Comparison of ENCODE assay signal across 9 mouse cellular contexts in the genomic region with DNA sequence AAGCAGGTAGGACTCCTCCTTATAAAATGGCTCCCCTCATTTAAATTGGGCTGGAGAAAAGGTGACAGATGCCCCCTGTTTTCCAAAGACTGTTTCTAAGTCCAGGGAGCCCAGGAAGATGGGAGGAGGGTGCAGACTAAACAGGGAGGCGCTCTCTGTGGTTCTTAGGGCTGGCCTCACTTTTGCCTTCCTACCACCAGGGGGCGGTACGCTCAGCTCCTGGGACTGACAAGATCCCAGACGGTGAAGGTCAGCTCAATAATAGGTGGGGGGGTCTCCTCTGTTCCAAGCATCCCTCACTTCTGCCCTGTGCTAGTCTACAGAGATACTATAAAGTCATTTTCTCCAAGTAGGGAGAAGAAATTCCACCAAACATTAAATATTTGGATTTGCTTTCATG. TPM values are rescaled to one million over a fixed set of nuclear protein-coding genes. Genes with fewer than 3 reads are reported as not detected.
A peak's percentile ranks its signal among the peaks of the same experiment; 100 is the strongest.
DNase-seq lines count a peak whose midpoint lies in the region; ATAC-seq and TF ChIP-seq lines count a peak whose summit lies in the region.
"Had no signal": no experiment of that assay in that cellular context is flagged by ENCODE, and none has a peak within 500 bp of the region (broad histone marks: within the 10 kb centered on the region; RNA-seq: fewer than 3 reads in every experiment).

No protein-coding gene starts in this region.

- no peak overlapping the region for H3K9ac ChIP-seq in intestine, embryonic 14.5 days (ENCODE audit: low read length)
- no peak overlapping the region for H3K9ac ChIP-seq in intestine, embryonic 15.5 days
- no peak overlapping the region for H3K9ac ChIP-seq in CH12.LX (ENCODE audit: insufficient read depth, low read depth)
- no peak overlapping the region for H3K9ac ChIP-seq in forebrain, embryonic 11.5 days (ENCODE audit: low read length)
- H3K9ac ChIP-seq in midbrain, embryonic 13.5 days (replicated peaks) = no peak overlapping the region

- H3K4me1 ChIP-seq in intestine, embryonic 14.5 days (replicated peaks; ENCODE audit: control insufficient read depth, insufficient read depth, low read length) = no peaks in the 10 kb centered on the region
- H3K4me1 ChIP-seq in intestine, embryonic 15.5 days (replicated peaks) = no peaks in the 10 kb centered on the region
- peaks cover 36 to 49% of the 10 kb centered on the region in 2 experiments for H3K4me1 ChIP-seq in CH12.LX (ENCODE audit: control insufficient read depth in 1 of 2, insufficient read depth in 2 of 2)
- H3K4me1 ChIP-seq in bone marrow, adult 2 months (ENCODE audit: control insufficient read depth, insufficient read depth, low read length) = no peaks in the 10 kb centered on the region
- no peaks in the 10 kb centered on the region for H3K4me1 ChIP-seq in forebrain, embryonic 11.5 days (replicated peaks; ENCODE audit: control insufficient read depth, insufficient read depth, low read length)
- 0 out of 2 replicates have a peak, but pooled peaks cover under 1% of the 10 kb centered on the region for H3K4me1 ChIP-seq in midbrain, embryonic 13.5 days (replicated peaks)

- H3K36me3 ChIP-seq in intestine, embryonic 14.5 days (ENCODE audit: control insufficient read depth, insufficient read depth, low read length) = no peaks in the 10 kb centered on the region
- no peaks in the 10 kb centered on the region for H3K36me3 ChIP-seq in intestine, embryonic 15.5 days
- no peaks in the 10 kb centered on the region for H3K36me3 ChIP-seq in CH12.LX (replicated peaks in 1 of 2; ENCODE audit: control insufficient read depth in 1 of 2, insufficient read depth in 1 of 2, low read length in 1 of 2)
- H3K36me3 ChIP-seq in forebrain, embryonic 11.5 days (ENCODE audit: control insufficient read depth, insufficient read depth, low read length) = no peaks in the 10 kb centered on the region
- peaks cover 3% of the 10 kb centered on the region; the same call in 1 of the 2 replicates for H3K36me3 ChIP-seq in midbrain, embryonic 13.5 days

- in situ Hi-C loops in CH12.LX (cut with MboI; ENCODE audit: low pct_ligation_motif_present, low pct_unique_long_range_greater_than_20kb, low sequenced_read_pairs) = no loop called here

- dilution Hi-C loops in CH12.LX (cut with MboI; ENCODE audit: extremely low pct_ligation_motif_present, extremely low pct_unique_long_range_greater_than_20kb, low sequenced_read_pairs) = no loop called here

- TF ChIP-seq EP300 in CH12.LX (IDR thresholded peaks at IDR 0.05; ENCODE audit: low read length) = no peak

- H3K4me2 ChIP-seq in intestine, embryonic 14.5 days (ENCODE audit: low read length) = no peak overlapping the region
- no peak overlapping the region for H3K4me2 ChIP-seq in intestine, embryonic 15.5 days (replicated peaks)
- no peak overlapping the region for H3K4me2 ChIP-seq in CH12.LX (ENCODE audit: insufficient read depth, low read depth, poor library complexity, severe bottlenecking)
- no peak overlapping the region for H3K4me2 ChIP-seq in forebrain, embryonic 11.5 days (ENCODE audit: low read depth, low read length, severe bottlenecking)
- H3K4me2 ChIP-seq in midbrain, embryonic 13.5 days (replicated peaks) = no peak overlapping the region

- no peak overlapping the region for H3K4me3 ChIP-seq in intestine, embryonic 14.5 days (ENCODE audit: low read depth, low read length)
- no peak overlapping the region for H3K4me3 ChIP-seq in intestine, embryonic 15.5 days (replicated peaks)
- H3K4me3 ChIP-seq in CH12.LX (replicated peaks in 1 of 3; ENCODE audit: low read depth in 2 of 3, low read length in 2 of 3, poor library complexity in 1 of 3) = no peak overlapping the region
- H3K4me3 ChIP-seq in bone marrow, adult 2 months (replicated peaks; ENCODE audit: control insufficient read depth, low read depth, low read length) = no peak overlapping the region
- no peak overlapping the region for H3K4me3 ChIP-seq in forebrain, embryonic 11.5 days (ENCODE audit: low read depth, low read length)
- H3K4me3 ChIP-seq in midbrain, embryonic 13.5 days (replicated peaks) = no peak overlapping the region

- TF ChIP-seq CTCF in CH12.LX (conservative IDR thresholded peaks at IDR 0.05 in 1 of 2, IDR thresholded peaks at IDR 0.05 in 1 of 2; ENCODE audit: low read depth in 2 of 2, low read length in 2 of 2) = peak; percentile 46 to 76; a peak in 3 of 4 replicates
- TF ChIP-seq CTCF in bone marrow, adult 2 months (IDR thresholded peaks at IDR 0.05; ENCODE audit: control insufficient read depth, insufficient read depth, low read length) = peak; percentile 86

- H3K27me3 ChIP-seq in intestine, embryonic 14.5 days (replicated peaks; ENCODE audit: control insufficient read depth, insufficient read depth, low read length) = peaks cover 17% of the 10 kb centered on the region
- peaks cover 11% of the 10 kb centered on the region for H3K27me3 ChIP-seq in intestine, embryonic 15.5 days (replicated peaks)
- H3K27me3 ChIP-seq in CH12.LX (replicated peaks) = peaks cover 4% of the 10 kb centered on the region
- H3K27me3 ChIP-seq in forebrain, embryonic 11.5 days (ENCODE audit: control insufficient read depth, insufficient read depth, low read length) = peaks cover 2% of the 10 kb centered on the region; the same call in 1 of the 2 replicates
- H3K27me3 ChIP-seq in midbrain, embryonic 13.5 days = peaks cover 21% of the 10 kb centered on the region

- WGBS in intestine, embryonic 14.5 days = 8% methylated on average over 4 of the region's 4 CpGs
- 8% methylated on average over 4 of the region's 4 CpGs for WGBS in intestine, embryonic 15.5 days
- 5% methylated on average over 4 of the region's 4 CpGs for WGBS in bone marrow, adult 2 months
- WGBS in forebrain, embryonic 11.5 days = 3% methylated on average over 4 of the region's 4 CpGs
- WGBS in midbrain, embryonic 13.5 days = 6% methylated on average over 4 of the region's 4 CpGs

- DNase-seq in intestine, embryonic 14.5 days (ENCODE audit: low spot score) = peak; percentile 80
- DNase-seq in CH12.LX (ENCODE audit: extremely low read depth) = peak; percentile 49
- peak; percentile 82 for DNase-seq in forebrain, embryonic 11.5 days (ENCODE audit: low spot score)
- DNase-seq in kidney, postnatal 4 days = peak; percentile 77 to 78
- DNase-seq in thymus, postnatal 0 days (ENCODE audit: low spot score) = peak; percentile 57

- TF ChIP-seq POLR2A in CH12.LX (IDR thresholded peaks at IDR 0.05; ENCODE audit: low read depth, low read length) = no peak
- TF ChIP-seq POLR2A in bone marrow, adult 2 months (IDR thresholded peaks at IDR 0.05; ENCODE audit: borderline replicate concordance, control insufficient read depth, low read depth, low read length) = no peak

- no peak overlapping the region for H3K27ac ChIP-seq in intestine, embryonic 14.5 days (ENCODE audit: low read depth)
- H3K27ac ChIP-seq in intestine, embryonic 15.5 days = no peak overlapping the region
- H3K27ac ChIP-seq in CH12.LX (ENCODE audit: insufficient read depth, low read depth) = no peak overlapping the region
- no peak overlapping the region for H3K27ac ChIP-seq in bone marrow, adult 2 months (ENCODE audit: control insufficient read depth, insufficient read depth, low read depth, low read length, poor library complexity)
- H3K27ac ChIP-seq in forebrain, embryonic 11.5 days (ENCODE audit: low read depth, low read length) = no peak overlapping the region
- no peak overlapping the region for H3K27ac ChIP-seq in midbrain, embryonic 13.5 days
- H3K27ac ChIP-seq: macrophage had no signal

- peak; percentile 39 for TF ChIP-seq RAD21 in CH12.LX (IDR thresholded peaks at IDR 0.05; ENCODE audit: low read depth, low read length)

- ATAC-seq in intestine, embryonic 14.5 days (replicated peaks; ENCODE audit: low FRiP score, low TSS enrichment, low read depth) = 0 out of 2 replicates have a peak, but pooled peaks have one; percentile 38
- no peak for ATAC-seq in intestine, embryonic 15.5 days
- ATAC-seq in forebrain, embryonic 11.5 days (replicated peaks; ENCODE audit: low FRiP score) = peak; percentile 42; the same call in 1 of the 2 replicates
- 0 out of 2 replicates have a peak, but pooled peaks have one; percentile 43 for ATAC-seq in midbrain, embryonic 13.5 days

- no peaks in the 10 kb centered on the region for H3K79me2 ChIP-seq in CH12.LX (replicated peaks; ENCODE audit: control insufficient read depth, extremely low read depth, insufficient read depth, poor library complexity, severe bottlenecking)

- no peaks in the 10 kb centered on the region for H3K9me3 ChIP-seq in intestine, embryonic 14.5 days (ENCODE audit: control insufficient read depth, low read length)
- no peaks in the 10 kb centered on the region for H3K9me3 ChIP-seq in intestine, embryonic 15.5 days
- H3K9me3 ChIP-seq in CH12.LX (replicated peaks; ENCODE audit: low read length) = no peaks in the 10 kb centered on the region
- no peaks in the 10 kb centered on the region for H3K9me3 ChIP-seq in forebrain, embryonic 11.5 days (ENCODE audit: control insufficient read depth, low read length)
- H3K9me3 ChIP-seq in midbrain, embryonic 13.5 days = no peaks in the 10 kb centered on the region

RNA-seq across cellular contexts. Expression of gene Alx3, which starts 10.5 kb away (rescaled TPM):
- polyA plus RNA-seq in intestine, embryonic 14.5 days (2014; fragmentation: Nextera tagmentation; extraction: Ambion mirVana) = not detected in 2 replicates
- 0.13 TPM in 1 of 2 replicates, not detected in the other for polyA plus RNA-seq in intestine, embryonic 15.5 days (2015; fragmentation: Nextera tagmentation; extraction: Ambion mirVana)
- total RNA-seq in CH12.LX (2012; rRNA removed) = not detected in 2 replicates
- not detected in 2 replicates for total RNA-seq in CH12.LX (2014; rRNA removed)
- 0.29 TPM in 1 of 2 replicates, not detected in the other for polyA plus RNA-seq in CH12.LX (2012; ENCODE audit: insufficient read length, low read depth)
- polyA plus RNA-seq in bone marrow, adult 2 months (2011; ENCODE audit: insufficient read depth, insufficient read length, low replicate concordance, missing spikeins) = not detected in 2 replicates
- 14.7 and 16.9 TPM in 2 replicates for polyA plus RNA-seq in forebrain, embryonic 11.5 days (2014; fragmentation: Nextera tagmentation; extraction: Ambion mirVana)
- polyA plus RNA-seq in midbrain, embryonic 13.5 days (2015; fragmentation: Nextera tagmentation; extraction: Ambion mirVana) = 0.49 and 1.2 TPM in 2 replicates
- polyA plus RNA-seq in thymus, postnatal 0 days (2015; fragmentation: Nextera tagmentation; extraction: Ambion mirVana) = 0.44 and 0.54 TPM in 2 replicates
- polyA plus RNA-seq: macrophage had no signal

RNA-seq across cellular contexts. Expression of gene Gm10961, which starts 25.8 kb away (rescaled TPM):
- not detected in 2 replicates for polyA plus RNA-seq in intestine, embryonic 14.5 days (2014; fragmentation: Nextera tagmentation; extraction: Ambion mirVana)
- not detected in 2 replicates for polyA plus RNA-seq in intestine, embryonic 15.5 days (2015; fragmentation: Nextera tagmentation; extraction: Ambion mirVana)
- total RNA-seq in CH12.LX (2012; rRNA removed) (not detected in 2 replicates), CH12.LX (2014; rRNA removed) (not detected in 2 replicates)
- not detected in 2 replicates for polyA plus RNA-seq in CH12.LX (2012; ENCODE audit: insufficient read length, low read depth)
- polyA plus RNA-seq in bone marrow, adult 2 months (2011; ENCODE audit: insufficient read depth, insufficient read length, low replicate concordance, missing spikeins) = not detected in 2 replicates
- not detected in 2 replicates for polyA plus RNA-seq in forebrain, embryonic 11.5 days (2014; fragmentation: Nextera tagmentation; extraction: Ambion mirVana)
- not detected in 2 replicates for polyA plus RNA-seq in midbrain, embryonic 13.5 days (2015; fragmentation: Nextera tagmentation; extraction: Ambion mirVana)
- not detected in 2 replicates for polyA plus RNA-seq in thymus, postnatal 0 days (2015; fragmentation: Nextera tagmentation; extraction: Ambion mirVana)
- polyA plus RNA-seq: macrophage had no signal

RNA-seq across cellular contexts. Expression of gene Strip1, which starts 26.2 kb away (rescaled TPM):
- 49.4 and 49.7 TPM in 2 replicates for polyA plus RNA-seq in intestine, embryonic 14.5 days (2014; fragmentation: Nextera tagmentation; extraction: Ambion mirVana)
- 37.3 and 39.0 TPM in 2 replicates for polyA plus RNA-seq in intestine, embryonic 15.5 days (2015; fragmentation: Nextera tagmentation; extraction: Ambion mirVana)
- 21.4 and 28.2 TPM in 2 replicates for total RNA-seq in CH12.LX (2012; rRNA removed)
- total RNA-seq in CH12.LX (2014; rRNA removed) = 16.5 and 18.4 TPM in 2 replicates
- 25.1 and 27.0 TPM in 2 replicates for polyA plus RNA-seq in CH12.LX (2012; ENCODE audit: insufficient read length, low read depth)
- polyA plus RNA-seq in bone marrow, adult 2 months (2011; ENCODE audit: insufficient read depth, insufficient read length, low replicate concordance, missing spikeins) = 13.0 and 36.0 TPM in 2 replicates
- 92.2 and 100 TPM in 2 replicates for polyA plus RNA-seq in forebrain, embryonic 11.5 days (2014; fragmentation: Nextera tagmentation; extraction: Ambion mirVana)
- 152 and 156 TPM in 2 replicates for polyA plus RNA-seq in midbrain, embryonic 13.5 days (2015; fragmentation: Nextera tagmentation; extraction: Ambion mirVana)
- polyA plus RNA-seq in thymus, postnatal 0 days (2015; fragmentation: Nextera tagmentation; extraction: Ambion mirVana) = 30.5 and 33.4 TPM in 2 replicates

RNA-seq across cellular contexts. Expression of gene Ubl4b, which starts 50.4 kb away (rescaled TPM):
- not detected in 2 replicates for polyA plus RNA-seq in intestine, embryonic 14.5 days (2014; fragmentation: Nextera tagmentation; extraction: Ambion mirVana)
- polyA plus RNA-seq in intestine, embryonic 15.5 days (2015; fragmentation: Nextera tagmentation; extraction: Ambion mirVana) = not detected in 2 replicates
- total RNA-seq in CH12.LX (2012; rRNA removed) = not detected in 2 replicates
- total RNA-seq in CH12.LX (2014; rRNA removed) = not detected in 2 replicates
- polyA plus RNA-seq in CH12.LX (2012; ENCODE audit: insufficient read length, low read depth) = not detected in 2 replicates
- polyA plus RNA-seq in bone marrow, adult 2 months (2011; ENCODE audit: insufficient read depth, insufficient read length, low replicate concordance, missing spikeins) = not detected in 2 replicates
- polyA plus RNA-seq in forebrain, embryonic 11.5 days (2014; fragmentation: Nextera tagmentation; extraction: Ambion mirVana) = not detected in 2 replicates
- polyA plus RNA-seq in midbrain, embryonic 13.5 days (2015; fragmentation: Nextera tagmentation; extraction: Ambion mirVana) = not detected in 2 replicates
- not detected in 2 replicates for polyA plus RNA-seq in thymus, postnatal 0 days (2015; fragmentation: Nextera tagmentation; extraction: Ambion mirVana)
- polyA plus RNA-seq: macrophage had no signal
